Mouse (Mus musculus) embryonic facial prominence, embryonic 10.5 days (tissue): ENCODE results near the gene Pcolce. TPM values are rescaled to one million over a fixed set of nuclear protein-coding genes. Genes with fewer than 3 reads are reported as not detected.
A peak's percentile ranks its signal among the peaks of the same experiment; 100 is the strongest.

Experiments used
- DNase-seq: peaks from one replicate; pipeline ENCODE4 v3.0.0-alpha.2; 2017; ENCODE audit warnings: low spot score
- H3K27ac ChIP-seq: fragments of 300-500 bp; sonication (generic); replicated peaks from 2 replicates; pipeline ENCODE4 v1.5.1; 2016; ENCODE audit warnings: mild to moderate bottlenecking
- H3K27me3 ChIP-seq: fragments of 300-500 bp; sonication (generic); replicated peaks from 2 replicates; pipeline ENCODE4 v1.6.1; 2016; ENCODE audit warnings: low read depth, mild to moderate bottlenecking; ENCODE audit not compliant: poor library complexity, severe bottlenecking
- H3K36me3 ChIP-seq: fragments of 300-500 bp; sonication (generic); replicated peaks from 2 replicates; pipeline ENCODE4 v1.6.1; 2016; ENCODE audit warnings: mild to moderate bottlenecking, moderate library complexity
- H3K4me1 ChIP-seq: fragments of 300-500 bp; sonication (generic); 2 replicates; pipeline ENCODE4 v1.6.1; 2016
- H3K4me3 ChIP-seq: fragments of 300-500 bp; sonication (generic); 2 replicates; pipeline ENCODE4 v1.5.1; 2016; ENCODE audit warnings: mild to moderate bottlenecking, moderate library complexity
- H3K9me3 ChIP-seq: fragments of 300-500 bp; sonication (generic); 2 replicates; pipeline ENCODE4 v1.6.1; 2016; ENCODE audit warnings: mild to moderate bottlenecking
- WGBS: fragments of 180-500 bp; shearing (Covaris S2); methylation state at CpG from one replicate; pipeline ENCODE4 v1.1.7; 2016; 5-methylcytosine and 5-hydroxymethylcytosine counted together
- polyA plus RNA-seq: library from polyadenylated mRNA; unstranded; fragments of >200 nt; fragmentation: Nextera tagmentation; extraction: Ambion mirVana; gene quantifications from 2 replicates; pipeline ENCODE4 v1.2.1, GENCODE M21; 2016

Gene Pcolce
- polyA plus RNA-seq, 1 experiment from 2014 or later: 128 TPM

- DNase-seq: no peak
- Histone ChIP-seq H3K4me1 (peaks cover 42% of the 10 kb centered on the region), H3K9me3 (no peaks in the 10 kb centered on the region), H3K27ac (peak overlapping the region; percentile 98), H3K27me3 (no peaks in the 10 kb centered on the region), H3K36me3 (peaks cover 43% of the 10 kb centered on the region), H3K4me3 (peak overlapping the region; percentile 78)
- 3% methylated on average over 19 of the region's 19 CpGs for WGBS
Measured at GRCm38 (mm10) chr5:137600281-137600618, 13.3 kb downstream of the Pcolce start.

- Histone ChIP-seq H3K4me3 (peak overlapping the region; percentile 78), H3K4me1 (peaks cover 42% of the 10 kb centered on the region), H3K27ac (peak overlapping the region; percentile 98; the same call in 1 of the 2 replicates), H3K36me3 (peaks cover 37% of the 10 kb centered on the region), H3K27me3 (no peaks in the 10 kb centered on the region), H3K9me3 (no peaks in the 10 kb centered on the region)
- DNase-seq: no peak
- WGBS: 62% methylated on average over 9 of the region's 9 CpGs
Measured at GRCm38 (mm10) chr5:137599600-137599999, 14.0 kb downstream of the Pcolce start.

- Histone ChIP-seq H3K36me3 (peaks cover 23% of the 10 kb centered on the region), H3K4me1 (peaks cover 40% of the 10 kb centered on the region), H3K4me3 (no peak overlapping the region), H3K27ac (no peak overlapping the region), H3K9me3 (no peaks in the 10 kb centered on the region), H3K27me3 (no peaks in the 10 kb centered on the region)
- WGBS: 88% methylated on average over 2 of the region's 2 CpGs
- no peak for DNase-seq
Measured at GRCm38 (mm10) chr5:137598100-137598826, 15.3 kb downstream of the Pcolce start.

- Histone ChIP-seq H3K27ac (no peak overlapping the region), H3K9me3 (no peaks in the 10 kb centered on the region), H3K4me1 (peaks cover 34% of the 10 kb centered on the region), H3K4me3 (peak overlapping the region; percentile 49; the same call in 1 of the 2 replicates), H3K36me3 (peaks cover 22% of the 10 kb centered on the region), H3K27me3 (no peaks in the 10 kb centered on the region)
- 97% methylated on average over 6 of the region's 6 CpGs for WGBS
- DNase-seq: no peak
Measured at GRCm38 (mm10) chr5:137597625-137598024, 16.0 kb downstream of the Pcolce start.

- H3K9me3 ChIP-seq: no peaks in the 10 kb centered on the region
- H3K4me3 ChIP-seq: peak overlapping the region; percentile 49
- H3K4me1 ChIP-seq: peaks cover 26% of the 10 kb centered on the region
- H3K27ac ChIP-seq: peak overlapping the region; percentile 75
- peaks cover 22% of the 10 kb centered on the region for H3K36me3 ChIP-seq
- no peaks in the 10 kb centered on the region for H3K27me3 ChIP-seq
- DNase-seq: no peak
- WGBS: 28% methylated on average over 30 of the region's 30 CpGs
Measured at GRCm38 (mm10) chr5:137596601-137597261, 16.9 kb downstream of the Pcolce start.

- Histone ChIP-seq H3K27ac (no peak overlapping the region), H3K4me3 (no peak overlapping the region), H3K9me3 (no peaks in the 10 kb centered on the region), H3K27me3 (no peaks in the 10 kb centered on the region), H3K4me1 (peaks cover 22% of the 10 kb centered on the region), H3K36me3 (peaks cover 22% of the 10 kb centered on the region)
- DNase-seq: no peak
- 82% methylated on average over 7 of the region's 7 CpGs for WGBS
Measured at GRCm38 (mm10) chr5:137595921-137596320, 17.7 kb downstream of the Pcolce start.

- no peaks in the 10 kb centered on the region for H3K27me3 ChIP-seq
- H3K27ac ChIP-seq: no peak overlapping the region
- DNase-seq: no peak
- no peaks in the 10 kb centered on the region for H3K4me1 ChIP-seq
- no peaks in the 10 kb centered on the region for H3K36me3 ChIP-seq
- no peaks in the 10 kb centered on the region for H3K9me3 ChIP-seq
- WGBS: 84% methylated on average over 5 of the region's 5 CpGs
- H3K4me3 ChIP-seq: no peak overlapping the region
Measured at GRCm38 (mm10) chr5:137590507-137590906, 23.1 kb downstream of the Pcolce start.

- Histone ChIP-seq H3K36me3 (no peaks in the 10 kb centered on the region), H3K27me3 (peaks cover 30% of the 10 kb centered on the region), H3K4me1 (peaks cover 23% of the 10 kb centered on the region), H3K4me3 (no peak overlapping the region), H3K27ac (no peak overlapping the region), H3K9me3 (no peaks in the 10 kb centered on the region)
- peak; percentile 69 for DNase-seq
- 34% methylated on average over 8 of the region's 8 CpGs for WGBS
Measured at GRCm38 (mm10) chr5:137584976-137585375, 28.6 kb downstream of the Pcolce start.

- H3K27me3 ChIP-seq: peaks cover 30% of the 10 kb centered on the region
- peak overlapping the region; percentile 57 for H3K4me3 ChIP-seq
- peak overlapping the region; percentile 37; the same call in 1 of the 2 replicates for H3K27ac ChIP-seq
- 15% methylated on average over 27 of the region's 27 CpGs for WGBS
- H3K36me3 ChIP-seq: no peaks in the 10 kb centered on the region
- peaks cover 23% of the 10 kb centered on the region for H3K4me1 ChIP-seq
- H3K9me3 ChIP-seq: no peaks in the 10 kb centered on the region
- DNase-seq: peak; percentile 75
Measured at GRCm38 (mm10) chr5:137583670-137584169, 29.9 kb downstream of the Pcolce start.

GRCm38 (mm10) chr5:137582702-137583101 lies 30.9 kb downstream of the Pcolce start:
- H3K36me3 ChIP-seq: no peaks in the 10 kb centered on the region
- DNase-seq: no peak
- WGBS: 35% methylated on average over 8 of the region's 8 CpGs

GRCm38 (mm10) chr5:137580246-137580645 lies 33.3 kb downstream of the Pcolce start:
- H3K27ac ChIP-seq: no peak overlapping the region
- H3K36me3 ChIP-seq: no peaks in the 10 kb centered on the region
- H3K4me3 ChIP-seq: no peak overlapping the region
- no peaks in the 10 kb centered on the region for H3K9me3 ChIP-seq
- peaks cover 37% of the 10 kb centered on the region for H3K27me3 ChIP-seq
- DNase-seq: no peak
- peaks cover 23% of the 10 kb centered on the region for H3K4me1 ChIP-seq
- WGBS: 84% methylated on average over 6 of the region's 6 CpGs

More at GRCm38 (mm10) chr5:137582702-137583101, 30.9 kb downstream of the Pcolce start:
- H3K4me1 ChIP-seq: peaks cover 23% of the 10 kb centered on the region
- 0 out of 2 replicates have a peak overlapping the region, but pooled peaks have one; percentile 57 for H3K4me3 ChIP-seq
- no peaks in the 10 kb centered on the region for H3K9me3 ChIP-seq
- no peak overlapping the region for H3K27ac ChIP-seq
- H3K27me3 ChIP-seq: peaks cover 30% of the 10 kb centered on the region

GRCm38 (mm10) chr5:137574470-137574901 lies 39.1 kb downstream of the Pcolce start:
- Histone ChIP-seq H3K4me3 (peak overlapping the region; percentile 50), H3K9me3 (no peaks in the 10 kb centered on the region), H3K36me3 (no peaks in the 10 kb centered on the region), H3K27me3 (peaks cover 36% of the 10 kb centered on the region), H3K4me1 (peaks cover 13% of the 10 kb centered on the region), H3K27ac (peak overlapping the region; percentile 63; the same call in 1 of the 2 replicates)
- WGBS: 7% methylated on average over 27 of the region's 27 CpGs
- DNase-seq: peak; percentile 57
